Mouse (Mus musculus): ENCODE data around the gene Cul5.
A peak's percentile ranks its signal among the peaks of the same experiment; 100 is the strongest.

The Cul5 gene

GRCm38 (mm10) chr9:53669680-53670219, at the start of gene Cul5:
Cul5 (minus strand) TSS chr9:53670014.
- peak; percentile 73 for DNase-seq

- DNase-seq = peak; percentile 69
Observed at GRCm38 (mm10) chr9:53705992-53706696, 36.3 kb upstream of the Cul5 start, which contains the start of gene Rab39. Rab39 (minus strand) TSS chr9:53706232.

- DNase-seq = peak; percentile 15
Observed at GRCm38 (mm10) chr9:53705491-53705991, 35.7 kb upstream of the Cul5 start.

GRCm38 (mm10) chr9:53702991-53703390, 33.2 kb upstream of the Cul5 start:
- DNase-seq = no peak

DNA sequence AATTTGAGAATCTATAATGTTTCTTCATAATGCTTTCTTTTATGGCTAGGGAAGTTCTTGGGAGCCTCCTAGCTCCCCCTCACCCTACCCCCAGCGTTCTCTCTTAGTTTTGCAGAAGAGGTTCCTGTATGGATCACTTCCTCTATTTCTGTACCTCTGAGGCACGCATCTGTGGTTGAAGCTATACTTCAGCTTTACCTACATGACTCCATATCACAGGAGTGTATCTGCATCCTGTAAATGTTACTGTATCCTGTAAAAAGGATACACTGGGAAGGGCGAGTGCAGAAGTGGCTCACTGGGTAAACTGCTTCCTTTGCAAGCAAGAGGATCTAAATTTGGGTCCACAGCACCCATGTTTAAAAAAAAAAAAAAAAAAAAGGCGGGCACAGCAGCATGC, 30.7 kb upstream of the Cul5 start:
- DNase-seq = no peak

DNA sequence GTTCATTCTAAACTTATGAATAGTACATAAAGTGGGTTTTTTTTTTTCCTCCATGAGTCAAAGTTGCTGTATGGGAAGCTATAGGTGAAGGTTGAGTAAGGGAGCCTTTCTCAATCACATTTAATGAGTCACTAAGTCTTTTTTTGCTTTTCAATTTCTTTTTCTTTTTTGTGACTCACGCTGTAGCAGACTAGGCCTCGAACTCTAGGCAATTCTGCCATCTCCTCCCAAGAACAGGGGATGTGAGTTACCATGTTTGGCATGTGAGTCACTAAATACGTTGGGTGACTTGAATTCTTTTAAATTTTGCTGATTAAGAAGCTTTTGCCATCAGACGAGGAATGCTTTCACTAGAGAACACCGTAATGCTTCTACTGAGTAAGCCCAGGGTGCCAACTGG, 26.0 kb upstream of the Cul5 start:
- no peak for DNase-seq

DNA sequence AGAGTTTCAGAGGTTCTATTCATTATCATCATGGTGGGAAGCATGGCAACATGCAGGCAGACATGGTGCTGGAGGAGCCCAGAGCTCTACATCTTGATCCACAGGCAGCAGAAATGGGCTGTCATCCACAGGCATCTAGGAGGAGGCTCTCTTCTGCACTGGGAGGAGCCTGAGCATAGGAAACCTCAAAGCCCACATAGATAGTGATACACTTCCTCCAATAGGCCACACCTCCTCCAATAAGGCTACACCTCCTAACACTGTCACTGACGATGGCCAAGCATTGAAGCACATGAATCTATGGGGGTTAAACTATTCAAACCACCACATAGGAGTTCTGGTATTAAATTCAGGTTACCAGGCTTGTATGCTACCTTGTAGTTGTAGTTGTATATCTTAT, 23.9 kb upstream of the Cul5 start:
- no peak for DNase-seq

GRCm38 (mm10) chr9:53691745-53692670, 22.2 kb upstream of the Cul5 start:
- no peak for DNase-seq

- DNase-seq = no peak
Observed at GRCm38 (mm10) chr9:53680851-53681250, 11.0 kb upstream of the Cul5 start.

DNA sequence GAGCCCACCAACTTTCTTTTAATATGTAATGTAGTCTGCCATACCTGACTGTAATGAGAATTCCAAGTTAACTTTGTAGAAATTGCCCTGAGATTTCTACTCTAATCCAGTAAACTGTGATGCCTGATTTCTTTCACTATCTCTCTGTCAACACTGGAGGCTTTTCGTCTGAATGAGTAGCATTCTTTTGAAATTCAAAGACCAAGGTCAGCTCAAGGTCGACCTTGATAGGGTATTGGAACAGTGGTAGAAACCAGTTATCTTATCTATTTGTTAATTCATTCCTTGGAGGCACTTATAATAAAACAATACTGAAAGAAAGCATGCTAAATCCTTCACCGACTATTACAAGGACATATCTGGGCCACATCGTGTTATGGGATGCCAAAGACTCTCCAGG, 7.1 kb upstream of the Cul5 start:
- no peak for DNase-seq

DNA sequence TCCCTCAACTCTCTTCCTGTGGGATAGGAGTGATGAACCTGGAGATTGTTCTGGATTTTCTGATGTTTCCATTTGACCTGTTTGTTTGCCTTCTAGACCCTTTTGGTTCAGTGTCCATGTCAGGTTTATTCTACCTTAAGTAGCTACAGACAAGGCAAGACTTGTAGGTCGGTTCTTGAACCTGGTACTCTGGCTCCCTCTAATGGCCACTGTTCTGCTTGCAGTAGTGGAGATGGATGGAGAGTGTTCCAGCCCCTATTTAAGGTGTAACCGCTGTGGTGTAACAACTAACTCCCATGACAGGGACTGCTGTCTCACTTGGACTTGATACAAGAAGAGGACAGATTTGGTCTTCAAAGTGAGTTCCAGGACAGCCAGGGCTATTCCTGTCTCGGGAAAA, 3.8 kb upstream of the Cul5 start:
- peak; percentile 93 for DNase-seq

- DNase-seq = peak; percentile 96
Observed at GRCm38 (mm10) chr9:53667020-53667669, 2.7 kb downstream of the Cul5 start.

- no peak for DNase-seq
Observed at GRCm38 (mm10) chr9:53666665-53667019, 3.2 kb downstream of the Cul5 start.

- no peak for DNase-seq
Observed at GRCm38 (mm10) chr9:53665428-53665827, 4.4 kb downstream of the Cul5 start.

DNA sequence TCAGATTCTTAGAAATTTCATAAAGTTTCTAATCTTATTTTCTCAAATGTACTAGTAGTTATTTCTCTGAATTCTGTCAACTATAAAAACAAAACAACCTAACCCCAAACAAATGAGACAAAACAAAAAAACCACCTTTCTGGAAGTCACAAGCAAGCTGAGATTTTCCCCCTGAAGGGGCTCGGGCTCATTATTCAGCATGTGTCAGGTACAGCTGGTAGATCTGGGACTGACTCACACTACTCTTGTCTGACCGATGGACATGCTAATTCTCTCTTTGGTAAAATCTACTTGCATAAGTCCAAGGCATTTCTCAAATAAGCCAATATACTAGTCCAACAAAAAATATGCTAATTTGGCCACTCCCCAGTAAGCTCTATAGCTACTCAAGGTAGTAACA, 5.0 kb downstream of the Cul5 start:
- DNase-seq = no peak

DNA sequence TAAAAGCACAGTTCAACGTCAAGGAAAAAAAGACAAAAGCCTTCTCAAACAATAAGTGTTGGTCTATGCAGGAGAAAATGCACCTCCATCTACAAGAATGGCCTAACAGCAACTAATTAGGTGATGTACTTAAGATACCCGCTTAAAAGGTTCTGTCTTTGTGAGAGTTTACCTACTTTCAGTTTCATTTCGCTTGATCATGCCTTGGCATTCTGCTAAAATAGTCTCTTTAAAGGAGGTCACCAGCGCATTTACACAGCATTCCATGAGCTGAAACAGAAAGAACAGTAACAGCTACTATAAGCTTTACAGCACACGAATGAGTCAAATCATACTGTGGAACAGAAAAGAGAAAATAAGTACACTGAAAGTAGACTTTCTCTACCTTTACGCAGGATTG, 35.0 kb downstream of the Cul5 start:
- DNase-seq = no peak

GRCm38 (mm10) chr9:53615246-53615645, 54.6 kb downstream of the Cul5 start:
- no peak for DNase-seq

DNA sequence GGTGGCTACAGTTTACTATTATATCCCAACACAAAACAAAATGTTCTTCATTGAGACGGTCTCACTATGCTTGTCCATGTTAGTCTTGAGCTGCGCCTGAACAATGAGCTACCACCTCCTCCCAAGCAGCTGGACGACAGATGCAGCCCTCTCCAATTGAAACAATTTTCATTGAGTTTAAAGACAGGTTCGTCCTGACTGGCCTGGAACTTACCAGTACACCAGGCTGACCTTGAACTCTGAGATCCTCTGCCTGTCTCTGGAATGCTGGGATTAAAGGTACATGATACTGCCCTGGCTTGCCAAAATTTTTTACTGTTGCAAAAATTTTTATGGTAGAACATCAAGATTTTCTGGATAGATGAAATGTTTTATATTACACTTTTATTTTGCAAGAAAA, 55.5 kb downstream of the Cul5 start:
- DNase-seq = no peak

DNA sequence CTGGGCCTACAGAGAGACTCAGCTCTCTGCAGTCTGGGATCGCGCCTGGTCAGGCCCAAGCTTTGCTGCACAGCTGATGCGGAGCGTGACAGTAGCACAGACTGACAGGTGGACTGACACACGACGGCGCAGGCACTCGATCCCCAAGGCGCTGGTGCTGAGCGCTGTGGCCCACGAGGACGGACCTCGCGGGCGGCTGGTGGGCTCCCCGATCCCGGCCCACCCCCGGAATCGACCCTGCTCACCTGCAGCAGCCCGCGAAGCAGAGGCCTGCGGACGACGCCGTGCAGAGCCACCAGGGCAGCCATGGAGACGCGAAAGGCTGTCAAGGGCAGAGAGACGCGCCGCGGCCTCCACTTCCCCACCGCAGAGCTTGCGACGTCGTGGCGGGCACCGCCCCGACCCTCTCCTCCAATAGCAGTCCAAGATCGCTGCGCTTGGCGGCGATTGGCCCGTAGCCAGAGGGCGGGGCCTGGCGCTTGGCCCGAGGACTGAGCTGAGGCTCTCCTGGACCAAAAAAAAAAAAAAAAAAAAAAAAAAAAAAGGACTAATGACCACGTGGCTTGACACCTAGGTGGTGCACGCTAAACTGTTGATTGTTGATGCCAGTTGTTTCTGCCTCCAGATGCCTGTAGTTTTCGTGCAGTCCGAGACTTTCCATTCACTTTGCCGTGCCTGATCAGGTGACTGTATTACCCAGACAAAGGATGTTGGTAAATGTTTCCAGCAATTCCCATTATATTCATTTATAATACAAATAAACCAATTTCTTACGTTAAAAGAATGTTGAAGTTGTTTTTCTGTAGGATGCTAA, 59.6 kb downstream of the Cul5 start, which contains the start of gene Acat1:
Acat1 (minus strand) TSS at position 415 of the 814 bp plus-strand sequence.
- peak; percentile 97 for DNase-seq

- peak; percentile 10 for DNase-seq
Observed at GRCm38 (mm10) chr9:53609306-53609967, 60.4 kb downstream of the Cul5 start.

GRCm38 (mm10) chr9:53607816-53608215, 62.0 kb downstream of the Cul5 start:
- DNase-seq = no peak
